Mouse (Mus musculus) fibroblast of lung, adult 2 months (primary cell): ENCODE results near the gene Rpl3l.
"Not testable (repeated sequence)": the region's sequence is repeated elsewhere in the genome, so short reads cannot be mapped to it uniquely, and the experiment has no call there.

ENCODE experiments used
- DNase-seq: peaks from one replicate; pipeline ENCODE4 v3.0.0-alpha.2; 2011; ENCODE audit warnings: low read depth

Rpl3l gene

GRCm38 (mm10) chr17:24719494-24720222 lies 8.0 kb upstream of the Rpl3l start:
- peak; percentile 98 for DNase-seq

GRCm38 (mm10) chr17:24720616-24721015 lies 7.0 kb upstream of the Rpl3l start:
- DNase-seq, result not testable (repeated sequence)

GRCm38 (mm10) chr17:24721383-24721955 lies 6.2 kb upstream of the Rpl3l start:
- not testable (repeated sequence) for DNase-seq

- DNase-seq, result no peak
Observed at GRCm38 (mm10) chr17:24722220-24722924, 5.2 kb upstream of the Rpl3l start.

- DNase-seq, result no peak
Observed at GRCm38 (mm10) chr17:24723122-24723880, 4.3 kb upstream of the Rpl3l start.

GRCm38 (mm10) chr17:24723881-24724180 lies 3.8 kb upstream of the Rpl3l start:
- no peak for DNase-seq

GRCm38 (mm10) chr17:24724184-24724583 lies 3.4 kb upstream of the Rpl3l start, which contains the start of gene Ndufb10:
TSS of gene Ndufb10 (minus strand) at chr17:24724478.
- DNase-seq, result peak; percentile 88

GRCm38 (mm10) chr17:24725637-24726390 lies 1.8 kb upstream of the Rpl3l start:
- no peak for DNase-seq

GRCm38 (mm10) chr17:24728184-24728583 lies 564 bp downstream of the Rpl3l start:
- no peak for DNase-seq

- no peak for DNase-seq
Observed at GRCm38 (mm10) chr17:24729067-24729466, 1.4 kb downstream of the Rpl3l start.

GRCm38 (mm10) chr17:24730787-24731186 lies 3.2 kb downstream of the Rpl3l start:
- DNase-seq, result no peak

- DNase-seq, result no peak
Observed at GRCm38 (mm10) chr17:24732233-24732935, 4.8 kb downstream of the Rpl3l start.

- no peak for DNase-seq
Observed at GRCm38 (mm10) chr17:24733434-24734050, 5.9 kb downstream of the Rpl3l start.

- no peak for DNase-seq
Observed at GRCm38 (mm10) chr17:24734513-24734912, 6.9 kb downstream of the Rpl3l start.

GRCm38 (mm10) chr17:24735446-24735845 lies 7.8 kb downstream of the Rpl3l start:
- no peak for DNase-seq

GRCm38 (mm10) chr17:24736330-24737051 lies 8.9 kb downstream of the Rpl3l start, which contains the start of gene Msrb1:
TSS of gene Msrb1 (plus strand) at chr17:24736642.
- peak; percentile 98 for DNase-seq

GRCm38 (mm10) chr17:24737135-24737810 lies 9.7 kb downstream of the Rpl3l start:
- no peak for DNase-seq

- DNase-seq, result no peak
Observed at GRCm38 (mm10) chr17:24738238-24738637, 10.6 kb downstream of the Rpl3l start.

- no peak for DNase-seq
Observed at GRCm38 (mm10) chr17:24739926-24740325, 12.3 kb downstream of the Rpl3l start.
